ENCODE assay signal across 7 mouse cellular contexts in genomic region chr19:46055752-46056387, GRCm38 (mm10). TPM values are rescaled to one million over a fixed set of nuclear protein-coding genes. Genes with fewer than 3 reads are reported as not detected.
DNase-seq lines count a peak whose midpoint lies in the region; ATAC-seq and TF ChIP-seq lines count a peak whose summit lies in the region.

No protein-coding gene starts in this region.

- H3K4me1 ChIP-seq in lung, postnatal 0 days (ENCODE audit: insufficient read depth, low read depth, low read length), result 0 out of 2 replicates have a peak, but pooled peaks cover 7% of the 10 kb centered on the region
- H3K4me1 ChIP-seq in embryonic fibroblast, embryonic 13.5 days (ENCODE audit: control insufficient read depth, insufficient read depth, low read length), result no peaks in the 10 kb centered on the region; the same call in 1 of the 2 replicates
- H3K4me1 ChIP-seq in intestine, embryonic 14.5 days (replicated peaks; ENCODE audit: control insufficient read depth, insufficient read depth, low read length), result peaks cover 8% of the 10 kb centered on the region
- H3K4me1 ChIP-seq in midbrain, embryonic 15.5 days, result peaks cover 17% of the 10 kb centered on the region

- peak; percentile 91 for DNase-seq in lung, postnatal 0 days (ENCODE audit: low spot score)
- no peak for DNase-seq in lung, postnatal 36 days
- DNase-seq in intestine, embryonic 14.5 days (ENCODE audit: low spot score), result no peak
- no peak for DNase-seq in embryo, embryonic 9.5 days (ENCODE audit: extremely low spot score)
- DNase-seq in Muller cell, postnatal 12 days (ENCODE audit: inconsistent ontology term), result no peak

- H3K4me2 ChIP-seq in lung, postnatal 0 days (replicated peaks; ENCODE audit: low read depth, low read length), result peak overlapping the region; percentile 87
- H3K4me2 ChIP-seq in intestine, embryonic 14.5 days (ENCODE audit: low read length), result peak overlapping the region; percentile 84
- peak overlapping the region; percentile 95 for H3K4me2 ChIP-seq in midbrain, embryonic 15.5 days

- H3K9ac ChIP-seq in lung, postnatal 0 days (replicated peaks; ENCODE audit: low read depth), result no peak overlapping the region
- H3K9ac ChIP-seq in intestine, embryonic 14.5 days (ENCODE audit: low read length), result peak overlapping the region; percentile 70; the same call in 1 of the 2 replicates
- peak overlapping the region; percentile 37; the same call in 1 of the 2 replicates for H3K9ac ChIP-seq in midbrain, embryonic 15.5 days

- no peak for TF ChIP-seq POLR2A in embryonic fibroblast, embryonic 13.5 days (IDR thresholded peaks at IDR 0.05; ENCODE audit: low read depth, low read length)

- H3K36me3 ChIP-seq in lung, postnatal 0 days (ENCODE audit: insufficient read depth, low read length), result no peaks in the 10 kb centered on the region
- H3K36me3 ChIP-seq in intestine, embryonic 14.5 days (ENCODE audit: control insufficient read depth, insufficient read depth, low read length), result no peaks in the 10 kb centered on the region
- H3K36me3 ChIP-seq in midbrain, embryonic 15.5 days (replicated peaks), result no peaks in the 10 kb centered on the region

- 2% methylated on average over 11 of the region's 11 CpGs for WGBS in lung, postnatal 0 days
- WGBS in intestine, embryonic 14.5 days, result 2% methylated on average over 11 of the region's 11 CpGs
- WGBS in midbrain, embryonic 15.5 days, result 1% methylated on average over 11 of the region's 11 CpGs

- no peak for TF ChIP-seq EP300 in lung, postnatal 0 days (IDR thresholded peaks at IDR 0.05)

- peak; percentile 76 for ATAC-seq in lung, postnatal 0 days
- ATAC-seq in intestine, embryonic 14.5 days (replicated peaks; ENCODE audit: low FRiP score, low TSS enrichment, low read depth), result peak; percentile 69
- peak; percentile 85 for ATAC-seq in midbrain, embryonic 15.5 days (replicated peaks)

- H3K9me3 ChIP-seq in lung, postnatal 0 days (ENCODE audit: low read length), result no peaks in the 10 kb centered on the region
- H3K9me3 ChIP-seq in intestine, embryonic 14.5 days (ENCODE audit: control insufficient read depth, low read length), result no peaks in the 10 kb centered on the region
- no peaks in the 10 kb centered on the region for H3K9me3 ChIP-seq in midbrain, embryonic 15.5 days

- H3K4me3 ChIP-seq in lung, postnatal 0 days (ENCODE audit: low read depth, low read length), result peak overlapping the region; percentile 55
- peak overlapping the region; percentile 75 for H3K4me3 ChIP-seq in embryonic fibroblast, embryonic 13.5 days (ENCODE audit: insufficient read depth, low read length)
- H3K4me3 ChIP-seq in intestine, embryonic 14.5 days (ENCODE audit: low read depth, low read length), result peak overlapping the region; percentile 88
- peak overlapping the region; percentile 92 for H3K4me3 ChIP-seq in midbrain, embryonic 15.5 days

- peak; percentile 72 for TF ChIP-seq CTCF in lung, postnatal 0 days (IDR thresholded peaks at IDR 0.05)
- TF ChIP-seq CTCF in embryonic fibroblast, embryonic 13.5 days (IDR thresholded peaks at IDR 0.05; ENCODE audit: borderline replicate concordance, insufficient read depth, low read length), result no peak

- H3K27ac ChIP-seq in lung, postnatal 0 days (ENCODE audit: low read length), result no peak overlapping the region
- peak overlapping the region; percentile 94 for H3K27ac ChIP-seq in embryonic fibroblast, embryonic 13.5 days (ENCODE audit: insufficient read depth, low read length)
- H3K27ac ChIP-seq in intestine, embryonic 14.5 days (ENCODE audit: low read depth), result peak overlapping the region; percentile 95; the same call in 1 of the 2 replicates
- peak overlapping the region; percentile 90 for H3K27ac ChIP-seq in midbrain, embryonic 15.5 days

- no peaks in the 10 kb centered on the region for H3K27me3 ChIP-seq in lung, postnatal 0 days (replicated peaks; ENCODE audit: insufficient read depth, low read length)
- H3K27me3 ChIP-seq in intestine, embryonic 14.5 days (replicated peaks; ENCODE audit: control insufficient read depth, insufficient read depth, low read length), result no peaks in the 10 kb centered on the region
- H3K27me3 ChIP-seq in midbrain, embryonic 15.5 days (replicated peaks), result no peaks in the 10 kb centered on the region

RNA-seq across cellular contexts. Expression of gene Ldb1, which starts 10.9 kb away (rescaled TPM):
- 96.3 and 107 TPM in 2 replicates for polyA plus RNA-seq in lung, postnatal 0 days (2015; fragmentation: Nextera tagmentation; extraction: Ambion mirVana)
- 116 and 124 TPM in 2 replicates for polyA plus RNA-seq in embryonic fibroblast, embryonic 13.5 days (2011; ENCODE audit: insufficient read length, low read depth, missing spikeins)
- polyA plus RNA-seq in intestine, embryonic 14.5 days (2014; fragmentation: Nextera tagmentation; extraction: Ambion mirVana), result 65.6 and 74.6 TPM in 2 replicates
- polyA plus RNA-seq in midbrain, embryonic 15.5 days (2015; fragmentation: Nextera tagmentation; extraction: Ambion mirVana), result 122 and 129 TPM in 2 replicates

RNA-seq across cellular contexts. Expression of gene Pprc1, which starts 11.2 kb away (rescaled TPM):
- polyA plus RNA-seq in lung, postnatal 0 days (2015; fragmentation: Nextera tagmentation; extraction: Ambion mirVana), result 6.0 and 6.9 TPM in 2 replicates
- polyA plus RNA-seq in embryonic fibroblast, embryonic 13.5 days (2011; ENCODE audit: insufficient read length, low read depth, missing spikeins), result 46.9 and 58.0 TPM in 2 replicates
- polyA plus RNA-seq in intestine, embryonic 14.5 days (2014; fragmentation: Nextera tagmentation; extraction: Ambion mirVana), result 48.8 and 51.0 TPM in 2 replicates
- 22.0 and 22.5 TPM in 2 replicates for polyA plus RNA-seq in midbrain, embryonic 15.5 days (2015; fragmentation: Nextera tagmentation; extraction: Ambion mirVana)

RNA-seq across cellular contexts. Expression of gene Nolc1, which starts 19.8 kb away (rescaled TPM):
- 22.5 and 26.0 TPM in 2 replicates for polyA plus RNA-seq in lung, postnatal 0 days (2015; fragmentation: Nextera tagmentation; extraction: Ambion mirVana)
- 56.2 and 57.1 TPM in 2 replicates for polyA plus RNA-seq in embryonic fibroblast, embryonic 13.5 days (2011; ENCODE audit: insufficient read length, low read depth, missing spikeins)
- polyA plus RNA-seq in intestine, embryonic 14.5 days (2014; fragmentation: Nextera tagmentation; extraction: Ambion mirVana), result 109 and 110 TPM in 2 replicates
- 65.5 and 70.3 TPM in 2 replicates for polyA plus RNA-seq in midbrain, embryonic 15.5 days (2015; fragmentation: Nextera tagmentation; extraction: Ambion mirVana)

RNA-seq across cellular contexts. Expression of gene Hps6, which starts 52.6 kb away (rescaled TPM):
- 8.9 and 9.6 TPM in 2 replicates for polyA plus RNA-seq in lung, postnatal 0 days (2015; fragmentation: Nextera tagmentation; extraction: Ambion mirVana)
- polyA plus RNA-seq in embryonic fibroblast, embryonic 13.5 days (2011; ENCODE audit: insufficient read length, low read depth, missing spikeins), result 4.7 and 5.4 TPM in 2 replicates
- 4.7 and 5.2 TPM in 2 replicates for polyA plus RNA-seq in intestine, embryonic 14.5 days (2014; fragmentation: Nextera tagmentation; extraction: Ambion mirVana)
- polyA plus RNA-seq in midbrain, embryonic 15.5 days (2015; fragmentation: Nextera tagmentation; extraction: Ambion mirVana), result 3.9 and 4.0 TPM in 2 replicates

RNA-seq across cellular contexts. Expression of gene Armh3, which starts 57.6 kb away (rescaled TPM):
- 8.8 and 9.0 TPM in 2 replicates for polyA plus RNA-seq in lung, postnatal 0 days (2015; fragmentation: Nextera tagmentation; extraction: Ambion mirVana)
- polyA plus RNA-seq in embryonic fibroblast, embryonic 13.5 days (2011; ENCODE audit: insufficient read length, low read depth, missing spikeins), result 10.5 and 15.3 TPM in 2 replicates
- 15.0 and 16.6 TPM in 2 replicates for polyA plus RNA-seq in intestine, embryonic 14.5 days (2014; fragmentation: Nextera tagmentation; extraction: Ambion mirVana)
- 25.4 and 25.9 TPM in 2 replicates for polyA plus RNA-seq in midbrain, embryonic 15.5 days (2015; fragmentation: Nextera tagmentation; extraction: Ambion mirVana)
